In genomic region chr6:109398690-109399089, GRCm38 (mm10) we compare ENCODE assay signal across 15 mouse cellular contexts.
DNase-seq lines count a peak whose midpoint lies in the region; ATAC-seq and TF ChIP-seq lines count a peak whose summit lies in the region.
"Had no signal": no experiment of that assay in that cellular context is flagged by ENCODE, and none has a peak within 500 bp of the region (broad histone marks: within the 10 kb centered on the region; RNA-seq: fewer than 3 reads in every experiment).

No protein-coding gene starts in this region.

- 64% methylated on average over 3 of the region's 3 CpGs for WGBS in forebrain, embryonic 11.5 days
- WGBS in forebrain, embryonic 13.5 days, result 75% methylated on average over 3 of the region's 3 CpGs
- WGBS in liver, postnatal 0 days (ENCODE audit: insufficient replicate concordance), result 54% methylated on average over 3 of the region's 3 CpGs

- no peak overlapping the region for H3K9ac ChIP-seq in forebrain, embryonic 11.5 days (ENCODE audit: low read length)
- H3K9ac ChIP-seq in forebrain, embryonic 13.5 days, result no peak overlapping the region
- no peak overlapping the region for H3K9ac ChIP-seq in liver, postnatal 0 days (replicated peaks)
- H3K9ac ChIP-seq: midbrain, embryonic 12.5 days; neural tube, embryonic 13.5 days had no signal

- H3K27ac ChIP-seq in forebrain, embryonic 11.5 days (ENCODE audit: low read depth, low read length), result no peak overlapping the region
- no peak overlapping the region for H3K27ac ChIP-seq in forebrain, embryonic 13.5 days
- no peak overlapping the region for H3K27ac ChIP-seq in liver, postnatal 0 days (ENCODE audit: low read depth)
- H3K27ac ChIP-seq: limb, embryonic 10.5 days; midbrain, embryonic 12.5 days; neural tube, embryonic 13.5 days had no signal

- 0 out of 2 replicates have a peak, but pooled peaks have one; percentile 27 for ATAC-seq in forebrain, embryonic 11.5 days (replicated peaks; ENCODE audit: low FRiP score)
- no peak; the same call in 1 of the 2 replicates for ATAC-seq in forebrain, embryonic 13.5 days
- no peak for ATAC-seq in liver, postnatal 0 days

- no peaks in the 10 kb centered on the region for H3K4me1 ChIP-seq in forebrain, embryonic 11.5 days (replicated peaks; ENCODE audit: control insufficient read depth, insufficient read depth, low read length)
- no peaks in the 10 kb centered on the region for H3K4me1 ChIP-seq in forebrain, embryonic 13.5 days
- H3K4me1 ChIP-seq in liver, postnatal 0 days (ENCODE audit: insufficient read depth), result no peaks in the 10 kb centered on the region
- H3K4me1 ChIP-seq: limb, embryonic 10.5 days; midbrain, embryonic 12.5 days; neural tube, embryonic 13.5 days had no signal

- H3K9me3 ChIP-seq in forebrain, embryonic 11.5 days (ENCODE audit: control insufficient read depth, low read length), result no peaks in the 10 kb centered on the region
- H3K9me3 ChIP-seq in forebrain, embryonic 13.5 days (replicated peaks), result no peaks in the 10 kb centered on the region
- no peaks in the 10 kb centered on the region for H3K9me3 ChIP-seq in liver, postnatal 0 days (ENCODE audit: low read length)
- H3K9me3 ChIP-seq: limb, embryonic 10.5 days; midbrain, embryonic 12.5 days; neural tube, embryonic 13.5 days had no signal

- peak; percentile 31 for TF ChIP-seq CTCF in liver, postnatal 0 days (IDR thresholded peaks at IDR 0.05; ENCODE audit: low read depth)

- no peak for TF ChIP-seq EP300 in liver, postnatal 0 days (IDR thresholded peaks at IDR 0.05; ENCODE audit: low read depth)

- H3K4me2 ChIP-seq in forebrain, embryonic 11.5 days (ENCODE audit: low read depth, low read length, severe bottlenecking), result no peak overlapping the region
- H3K4me2 ChIP-seq in forebrain, embryonic 13.5 days, result no peak overlapping the region
- H3K4me2 ChIP-seq in liver, postnatal 0 days (ENCODE audit: low read depth, low read length), result no peak overlapping the region
- H3K4me2 ChIP-seq: midbrain, embryonic 12.5 days; neural tube, embryonic 13.5 days had no signal

- H3K36me3 ChIP-seq in forebrain, embryonic 11.5 days (ENCODE audit: control insufficient read depth, insufficient read depth, low read length), result no peaks in the 10 kb centered on the region
- no peaks in the 10 kb centered on the region for H3K36me3 ChIP-seq in forebrain, embryonic 13.5 days (ENCODE audit: poor library complexity, severe bottlenecking)
- no peaks in the 10 kb centered on the region for H3K36me3 ChIP-seq in liver, postnatal 0 days (replicated peaks; ENCODE audit: insufficient read depth, low read length)
- H3K36me3 ChIP-seq: limb, embryonic 10.5 days; midbrain, embryonic 12.5 days; neural tube, embryonic 13.5 days had no signal

- no peak for DNase-seq in forebrain, embryonic 11.5 days (ENCODE audit: low spot score)
- DNase-seq in liver, postnatal 0 days, result no peak
- DNase-seq in liver (no peak), WW6 (ENCODE audit: low read depth, low spot score) (peak; percentile 22)
- peak; percentile 11 for DNase-seq in mesoderm, embryonic 11.5 days (ENCODE audit: low read depth, low spot score)
- no peak for DNase-seq in ovary, postnatal 14 days (ENCODE audit: low spot score)
- DNase-seq in cerebellum, adult 8-10 months, result no peak
- DNase-seq: cerebellum, postnatal 36 days; heart, postnatal 10 days; right cerebral cortex, postnatal 25 days; thymus, postnatal 4 days had no signal

- no peaks in the 10 kb centered on the region for H3K27me3 ChIP-seq in forebrain, embryonic 11.5 days (ENCODE audit: control insufficient read depth, insufficient read depth, low read length)
- no peaks in the 10 kb centered on the region for H3K27me3 ChIP-seq in forebrain, embryonic 13.5 days
- no peaks in the 10 kb centered on the region for H3K27me3 ChIP-seq in liver, postnatal 0 days (ENCODE audit: insufficient read depth, low read length)
- H3K27me3 ChIP-seq: midbrain, embryonic 12.5 days; neural tube, embryonic 13.5 days had no signal

- H3K4me3 ChIP-seq in forebrain, embryonic 11.5 days (ENCODE audit: low read depth, low read length), result no peak overlapping the region
- H3K4me3 ChIP-seq in forebrain, embryonic 13.5 days, result no peak overlapping the region
- H3K4me3 ChIP-seq in liver, postnatal 0 days (ENCODE audit: low read depth, low read length), result no peak overlapping the region
- H3K4me3 ChIP-seq: limb, embryonic 10.5 days; midbrain, embryonic 12.5 days; neural tube, embryonic 13.5 days had no signal

Comparison
In these comparisons a context has a peak if more than half of its experiments do, and no peak if none do; other contexts are left out.
1. DNase-seq: peak in WW6 (single experiment) and mesoderm, embryonic 11.5 days (single experiment); none in forebrain, embryonic 11.5 days (single experiment), liver, postnatal 0 days (single experiment), liver (single experiment), ovary, postnatal 14 days (single experiment) and cerebellum, adult 8-10 months (single experiment).